ENCODE assay signal across 15 mouse cellular contexts in the genomic region with DNA sequence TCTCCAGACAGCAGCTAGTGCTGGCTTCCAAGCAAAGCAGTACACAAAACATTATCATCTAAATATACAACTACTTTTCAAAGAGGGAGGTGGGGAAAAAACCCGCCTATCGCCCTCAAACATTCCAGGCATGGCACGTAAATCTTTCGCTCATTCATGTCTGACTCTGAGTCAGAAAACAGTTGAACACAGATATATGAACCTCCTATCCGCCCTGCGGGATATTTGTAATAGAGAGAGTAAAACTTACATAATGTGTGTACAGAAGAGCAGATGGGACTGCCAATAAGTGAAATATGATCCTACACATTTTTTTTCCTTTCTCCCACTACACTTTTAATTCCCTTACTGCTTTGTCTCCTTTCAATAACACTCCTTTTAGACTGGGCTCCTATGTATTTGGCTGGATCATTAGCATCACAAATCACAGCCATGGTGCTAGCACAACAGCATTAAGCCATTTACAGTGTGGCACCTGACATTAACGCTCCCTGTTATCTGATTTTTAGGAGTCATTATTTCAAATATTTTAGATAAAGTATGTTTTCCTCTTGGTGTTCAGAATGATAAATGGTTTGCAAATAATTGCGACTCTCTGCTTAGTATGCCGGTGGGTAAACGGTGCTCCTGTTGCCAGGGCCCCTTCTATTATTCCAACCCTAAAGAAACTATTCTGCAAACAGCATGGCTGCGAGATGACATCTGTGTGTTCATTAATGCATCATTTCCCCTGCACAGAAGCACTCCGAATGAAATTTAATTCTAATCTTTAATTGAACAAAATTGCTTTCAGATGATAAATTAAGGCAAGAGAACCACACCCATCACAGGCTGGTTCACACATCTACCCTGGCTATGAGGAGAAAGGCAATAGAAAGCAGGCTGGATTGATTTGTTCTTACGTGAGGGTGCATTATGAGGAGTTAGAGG.
DNase-seq lines count a peak whose midpoint lies in the region; ATAC-seq lines count a peak whose summit lies in the region.
"Had no signal": no experiment of that assay in that cellular context is flagged by ENCODE, and none has a peak within 500 bp of the region (broad histone marks: within the 10 kb centered on the region; RNA-seq: fewer than 3 reads in every experiment).

No protein-coding gene starts in this region.

- H3K4me2 ChIP-seq in forebrain, embryonic 12.5 days: peak overlapping the region; percentile 44
- peak overlapping the region; percentile 16 for H3K4me2 ChIP-seq in hindbrain, embryonic 14.5 days (replicated peaks)
- H3K4me2 ChIP-seq in midbrain, embryonic 16.5 days (ENCODE audit: low read length): peak overlapping the region; percentile 1; the same call in 1 of the 2 replicates

- ATAC-seq in forebrain, embryonic 12.5 days (ENCODE audit: low FRiP score): peak; percentile 82
- no peak; the same call in 1 of the 2 replicates for ATAC-seq in hindbrain, embryonic 14.5 days (ENCODE audit: low FRiP score)
- no peak for ATAC-seq in midbrain, embryonic 16.5 days

- H3K4me3 ChIP-seq in forebrain, embryonic 12.5 days (replicated peaks): no peak overlapping the region
- H3K4me3 ChIP-seq in hindbrain, embryonic 14.5 days (replicated peaks; ENCODE audit: low read length): no peak overlapping the region
- H3K4me3 ChIP-seq in midbrain, embryonic 16.5 days (ENCODE audit: low read depth, low read length): no peak overlapping the region
- H3K4me3 ChIP-seq: myocyte had no signal

- no peaks in the 10 kb centered on the region for H3K36me3 ChIP-seq in forebrain, embryonic 12.5 days (replicated peaks)
- no peaks in the 10 kb centered on the region for H3K36me3 ChIP-seq in hindbrain, embryonic 14.5 days (replicated peaks; ENCODE audit: control insufficient read depth, insufficient read depth)
- no peaks in the 10 kb centered on the region for H3K36me3 ChIP-seq in midbrain, embryonic 16.5 days (ENCODE audit: control insufficient read depth, insufficient read depth, low read length)

- peak; percentile 36 for DNase-seq in embryo, embryonic 11 days
- no peak for DNase-seq in embryo, embryonic 10 days (ENCODE audit: low spot score)
- DNase-seq in hindbrain, embryonic 14.5 days (ENCODE audit: low spot score): peak; percentile 39
- DNase-seq in layer of hippocampus, postnatal 14 days (ENCODE audit: low spot score in 2 of 2): no peak
- no peak for DNase-seq in urinary bladder, adult 2 months (ENCODE audit: low spot score)
- DNase-seq in urinary bladder, postnatal 10 days (ENCODE audit: low spot score): no peak
- DNase-seq: adrenal gland, postnatal 10 days; gastrocnemius, postnatal 36 days; kidney, adult 2 months; lung, postnatal 36 days; thymus, adult 18-20 months had no signal

- H3K9ac ChIP-seq in forebrain, embryonic 12.5 days: no peak overlapping the region
- no peak overlapping the region for H3K9ac ChIP-seq in hindbrain, embryonic 14.5 days
- H3K9ac ChIP-seq in midbrain, embryonic 16.5 days (ENCODE audit: low read depth, low read length): no peak overlapping the region
- H3K9ac ChIP-seq: liver, embryonic 14.5 days had no signal

- H3K27ac ChIP-seq in forebrain, embryonic 12.5 days: peak overlapping the region; percentile 78
- peak overlapping the region; percentile 74; the same call in 1 of the 2 replicates for H3K27ac ChIP-seq in hindbrain, embryonic 14.5 days
- no peak overlapping the region for H3K27ac ChIP-seq in midbrain, embryonic 16.5 days (ENCODE audit: low read length)
- H3K27ac ChIP-seq: liver, embryonic 14.5 days had no signal

- peaks cover 53% of the 10 kb centered on the region for H3K4me1 ChIP-seq in forebrain, embryonic 12.5 days
- H3K4me1 ChIP-seq in hindbrain, embryonic 14.5 days (replicated peaks; ENCODE audit: control insufficient read depth, insufficient read depth, low read length): peaks cover 39% of the 10 kb centered on the region
- peaks cover 36% of the 10 kb centered on the region for H3K4me1 ChIP-seq in midbrain, embryonic 16.5 days (ENCODE audit: control insufficient read depth, insufficient read depth, low read length)

- 12% methylated on average over 13 of the region's 13 CpGs for WGBS in forebrain, embryonic 12.5 days
- WGBS in hindbrain, embryonic 14.5 days: 12% methylated on average over 13 of the region's 13 CpGs
- 17% methylated on average over 13 of the region's 13 CpGs for WGBS in midbrain, embryonic 16.5 days

- H3K27me3 ChIP-seq in forebrain, embryonic 12.5 days: 0 out of 2 replicates have a peak, but pooled peaks cover 4% of the 10 kb centered on the region
- H3K27me3 ChIP-seq in hindbrain, embryonic 14.5 days (ENCODE audit: control insufficient read depth, insufficient read depth, low read length): no peaks in the 10 kb centered on the region
- no peaks in the 10 kb centered on the region for H3K27me3 ChIP-seq in midbrain, embryonic 16.5 days (ENCODE audit: control insufficient read depth, insufficient read depth, low read depth, low read length)

- no peaks in the 10 kb centered on the region for H3K9me3 ChIP-seq in forebrain, embryonic 12.5 days
- no peaks in the 10 kb centered on the region for H3K9me3 ChIP-seq in hindbrain, embryonic 14.5 days (ENCODE audit: control insufficient read depth, low read length)
- H3K9me3 ChIP-seq in midbrain, embryonic 16.5 days (replicated peaks; ENCODE audit: control insufficient read depth, low read length, poor library complexity, severe bottlenecking): no peaks in the 10 kb centered on the region

Comparison
In these comparisons a context has a peak if more than half of its experiments do, and no peak if none do; other contexts are left out.
1. DNase-seq: peak in embryo, embryonic 11 days (single experiment) and hindbrain, embryonic 14.5 days (single experiment); none in embryo, embryonic 10 days (single experiment), layer of hippocampus, postnatal 14 days (0 of 2), urinary bladder, adult 2 months (single experiment) and urinary bladder, postnatal 10 days (single experiment).
2. Peak in every context shown above with its lines, with median percentiles within 50 percentile points of each other: H3K4me2 ChIP-seq.